Mouse (Mus musculus) layer of hippocampus, adult 9-11 months (tissue): Measurements from ENCODE around the gene Sp100.

Experiments used
- DNase-seq: peaks from one replicate; pipeline ENCODE4 v3.0.0; 2022

Sp100 gene

GRCm38 (mm10) chr1:85702531-85702930, 52.7 kb downstream of the Sp100 start:
- DNase-seq = no peak

GRCm38 (mm10) chr1:85703245-85704186, 53.7 kb downstream of the Sp100 start:
- DNase-seq = peak; percentile 84

- DNase-seq = no peak
These were observed 55.8 kb downstream of the Sp100 start for GRCm38 (mm10) chr1:85705552-85705951.

- no peak for DNase-seq
These were observed 57.0 kb downstream of the Sp100 start for GRCm38 (mm10) chr1:85706754-85707153.

- DNase-seq = no peak
These were observed 64.7 kb downstream of the Sp100 start for GRCm38 (mm10) chr1:85714501-85714900.

GRCm38 (mm10) chr1:85716447-85717027, 66.7 kb downstream of the Sp100 start:
- no peak for DNase-seq

- DNase-seq = no peak
These were observed 69.3 kb downstream of the Sp100 start for GRCm38 (mm10) chr1:85719049-85719448.

GRCm38 (mm10) chr1:85720220-85720893, 70.6 kb downstream of the Sp100 start:
- no peak for DNase-seq

- no peak for DNase-seq
These were observed 80.7 kb downstream of the Sp100 start for GRCm38 (mm10) chr1:85730471-85730870.

GRCm38 (mm10) chr1:85732581-85732980, 82.8 kb downstream of the Sp100 start:
- no peak for DNase-seq

GRCm38 (mm10) chr1:85734511-85734910, 84.7 kb downstream of the Sp100 start:
- DNase-seq = no peak

GRCm38 (mm10) chr1:85735463-85736123, 85.8 kb downstream of the Sp100 start:
- peak; percentile 26 for DNase-seq

GRCm38 (mm10) chr1:85736355-85737184, 86.8 kb downstream of the Sp100 start:
- DNase-seq = peak; percentile 54

GRCm38 (mm10) chr1:85739000-85739399, 89.2 kb downstream of the Sp100 start:
- no peak for DNase-seq

- no peak for DNase-seq
These were observed 90.0 kb downstream of the Sp100 start for GRCm38 (mm10) chr1:85739819-85740218.

- no peak for DNase-seq
These were observed 91.1 kb downstream of the Sp100 start for GRCm38 (mm10) chr1:85740923-85741322.

- no peak for DNase-seq
These were observed 92.5 kb downstream of the Sp100 start for GRCm38 (mm10) chr1:85742333-85742732.

- no peak for DNase-seq
These were observed 93.2 kb downstream of the Sp100 start for GRCm38 (mm10) chr1:85742916-85743505.

- DNase-seq = no peak
These were observed 94.8 kb downstream of the Sp100 start for GRCm38 (mm10) chr1:85744539-85744938.

- no peak for DNase-seq
These were observed 96.7 kb downstream of the Sp100 start for GRCm38 (mm10) chr1:85746511-85746910.

- no peak for DNase-seq
These were observed 100.0 kb downstream of the Sp100 start for GRCm38 (mm10) chr1:85749829-85750228.

- DNase-seq = no peak
These were observed 100.9 kb downstream of the Sp100 start for GRCm38 (mm10) chr1:85750650-85751049.
